Mouse (Mus musculus): Measurements from ENCODE around the gene Agbl4. TPM values are rescaled to one million over a fixed set of nuclear protein-coding genes. Genes with fewer than 3 reads are reported as not detected.

The Agbl4 gene
- total RNA-seq, 1 experiment = not detected

DNA sequence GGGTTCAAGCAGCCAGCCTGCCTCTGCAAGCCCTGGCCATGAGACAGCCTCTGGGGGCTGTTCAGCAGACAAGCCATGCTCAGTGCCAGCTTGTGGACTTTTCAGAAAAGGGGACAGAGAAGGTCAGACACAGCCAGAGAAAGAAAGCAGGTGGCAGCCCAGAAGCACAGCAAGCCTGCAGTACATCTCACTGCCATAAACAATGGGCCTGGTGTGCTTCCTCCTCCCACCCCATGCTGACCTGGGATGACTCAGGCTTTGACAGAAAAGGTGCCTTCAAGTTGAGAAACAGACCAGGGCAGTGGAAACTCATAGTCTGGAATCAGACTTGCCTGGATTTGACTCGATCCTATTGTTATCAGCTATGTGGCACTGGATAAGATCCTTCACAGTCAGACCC, 1256.0 kb downstream of the Agbl4 start:
- no peak overlapping the region for H3K27ac ChIP-seq (ENCODE audit: insufficient read depth, low read depth, low read length, poor library complexity, severe bottlenecking)
- H3K4me3 ChIP-seq (ENCODE audit: insufficient read depth in 1 of 2, low read depth in 1 of 2, low read length in 2 of 2, poor library complexity in 1 of 2, severe bottlenecking in 1 of 2) = no peak overlapping the region
- H3K9ac ChIP-seq (ENCODE audit: insufficient read depth, low read depth, low read length, poor library complexity, severe bottlenecking) = no peak overlapping the region
- TF ChIP-seq ZC3H11A (IDR thresholded peaks at IDR 0.05; ENCODE audit: borderline replicate concordance, low read depth, low read length) (no peak), MAFK (IDR thresholded peaks at IDR 0.05; ENCODE audit: insufficient read depth, low read depth, low read length) (no peak), ZNF384 (IDR thresholded peaks at IDR 0.05; ENCODE audit: low read depth, low read length) (no peak), HCFC1 (IDR thresholded peaks at IDR 0.05; ENCODE audit: borderline replicate concordance, insufficient read depth, low read length) (no peak), CHD2 (IDR thresholded peaks at IDR 0.05; ENCODE audit: low read depth, low read length) (no peak)
- no peak for DNase-seq (ENCODE audit: low read depth, low spot score)
- no peaks in the 10 kb centered on the region for H3K4me1 ChIP-seq (ENCODE audit: control insufficient read depth in 2 of 2, insufficient read depth in 2 of 2, low read length in 2 of 2, poor library complexity in 1 of 2)
- no peaks in the 10 kb centered on the region for H3K36me3 ChIP-seq (ENCODE audit: control insufficient read depth, insufficient read depth, low read length, poor library complexity, severe bottlenecking)
- in situ Hi-C loops (cut with MboI; ENCODE audit: low sequenced_read_pairs in 2 of 2, unreplicated experiment in 2 of 2) = no loop called here
- no peaks in the 10 kb centered on the region for H3K9me3 ChIP-seq (ENCODE audit: control insufficient read depth, insufficient read depth, low read depth, low read length)

DNA sequence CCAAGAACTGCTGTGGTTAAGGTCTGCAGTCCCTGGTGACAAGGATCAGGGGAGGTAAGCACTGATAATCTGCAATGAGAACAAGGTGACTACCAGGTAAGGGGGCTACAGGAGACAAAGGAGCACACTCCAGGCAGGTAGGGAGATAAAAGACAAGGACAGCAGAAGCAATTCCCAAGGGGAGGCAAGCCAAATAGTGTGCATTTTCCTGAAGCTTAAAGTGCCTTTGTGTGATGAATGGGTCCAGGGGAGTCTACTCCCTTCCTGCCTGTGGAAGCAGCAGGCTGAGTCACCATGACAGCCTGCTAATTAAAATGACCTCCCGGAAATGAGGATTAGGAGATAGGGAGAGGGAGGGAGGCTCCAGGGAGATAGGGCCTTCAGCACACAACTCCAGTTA, 1266.3 kb downstream of the Agbl4 start:
- no peak overlapping the region for H3K27ac ChIP-seq (ENCODE audit: insufficient read depth, low read depth, low read length, poor library complexity, severe bottlenecking)
- H3K9me3 ChIP-seq (ENCODE audit: control insufficient read depth, insufficient read depth, low read depth, low read length) = no peaks in the 10 kb centered on the region
- no peak overlapping the region for H3K4me3 ChIP-seq (ENCODE audit: insufficient read depth in 1 of 2, low read depth in 1 of 2, low read length in 2 of 2, poor library complexity in 1 of 2, severe bottlenecking in 1 of 2)
- no peaks in the 10 kb centered on the region for H3K36me3 ChIP-seq (ENCODE audit: control insufficient read depth, insufficient read depth, low read length, poor library complexity, severe bottlenecking)
- no peak for DNase-seq (ENCODE audit: low read depth, low spot score)
- in situ Hi-C loops (cut with MboI; ENCODE audit: low sequenced_read_pairs in 2 of 2, unreplicated experiment in 2 of 2) = no loop called here
- H3K4me1 ChIP-seq (ENCODE audit: control insufficient read depth in 2 of 2, insufficient read depth in 2 of 2, low read length in 2 of 2, poor library complexity in 1 of 2) = peaks cover 0 to 3% of the 10 kb centered on the region in 2 experiments; a peak in 2 of 4 replicates
- TF ChIP-seq MAFK (IDR thresholded peaks at IDR 0.05; ENCODE audit: insufficient read depth, low read depth, low read length) (peak; percentile 75), HCFC1 (IDR thresholded peaks at IDR 0.05; ENCODE audit: borderline replicate concordance, insufficient read depth, low read length) (no peak), ZC3H11A (IDR thresholded peaks at IDR 0.05; ENCODE audit: borderline replicate concordance, low read depth, low read length) (no peak)
- no peak overlapping the region for H3K9ac ChIP-seq (ENCODE audit: insufficient read depth, low read depth, low read length, poor library complexity, severe bottlenecking)

DNA sequence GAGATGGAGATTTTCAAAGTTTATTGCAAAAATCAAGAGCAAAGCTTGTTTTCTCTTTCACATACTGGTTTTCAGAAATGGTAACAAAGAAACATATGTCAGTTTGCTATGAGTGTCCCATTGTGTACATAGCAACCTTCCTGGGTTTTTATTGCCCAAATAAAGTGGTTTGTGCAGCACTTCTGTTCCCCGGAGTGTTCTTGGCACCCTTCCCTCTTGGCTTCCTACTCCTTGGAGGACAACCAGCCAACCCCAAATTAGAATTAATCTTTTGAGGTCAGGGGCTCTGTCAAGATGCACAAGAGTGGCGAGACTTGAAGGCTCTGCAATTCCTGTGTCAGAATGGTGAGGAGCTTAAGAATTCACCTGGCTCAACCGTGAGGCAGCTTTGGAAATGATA, 1266.7 kb downstream of the Agbl4 start:
- DNase-seq (ENCODE audit: low read depth, low spot score) = no peak
- no peaks in the 10 kb centered on the region for H3K9me3 ChIP-seq (ENCODE audit: control insufficient read depth, insufficient read depth, low read depth, low read length)
- H3K4me1 ChIP-seq (ENCODE audit: control insufficient read depth in 2 of 2, insufficient read depth in 2 of 2, low read length in 2 of 2, poor library complexity in 1 of 2) = peaks cover 0 to 3% of the 10 kb centered on the region in 2 experiments; a peak in 2 of 4 replicates
- no peaks in the 10 kb centered on the region for H3K36me3 ChIP-seq (ENCODE audit: control insufficient read depth, insufficient read depth, low read length, poor library complexity, severe bottlenecking)
- in situ Hi-C loops (cut with MboI; ENCODE audit: low sequenced_read_pairs in 2 of 2, unreplicated experiment in 2 of 2) = no loop called here
- H3K27ac ChIP-seq (ENCODE audit: insufficient read depth, low read depth, low read length, poor library complexity, severe bottlenecking) = no peak overlapping the region
- no peak overlapping the region for H3K9ac ChIP-seq (ENCODE audit: insufficient read depth, low read depth, low read length, poor library complexity, severe bottlenecking)
- TF ChIP-seq MAFK (IDR thresholded peaks at IDR 0.05; ENCODE audit: insufficient read depth, low read depth, low read length) = no peak
- TF ChIP-seq CHD2 (IDR thresholded peaks at IDR 0.05; ENCODE audit: low read depth, low read length) = no peak
- no peak for TF ChIP-seq ZC3H11A (IDR thresholded peaks at IDR 0.05; ENCODE audit: borderline replicate concordance, low read depth, low read length)
- no peak for TF ChIP-seq ZNF384 (IDR thresholded peaks at IDR 0.05; ENCODE audit: low read depth, low read length)
- no peak for TF ChIP-seq HCFC1 (IDR thresholded peaks at IDR 0.05; ENCODE audit: borderline replicate concordance, insufficient read depth, low read length)
- H3K4me3 ChIP-seq (ENCODE audit: insufficient read depth in 1 of 2, low read depth in 1 of 2, low read length in 2 of 2, poor library complexity in 1 of 2, severe bottlenecking in 1 of 2) = no peak overlapping the region

DNA sequence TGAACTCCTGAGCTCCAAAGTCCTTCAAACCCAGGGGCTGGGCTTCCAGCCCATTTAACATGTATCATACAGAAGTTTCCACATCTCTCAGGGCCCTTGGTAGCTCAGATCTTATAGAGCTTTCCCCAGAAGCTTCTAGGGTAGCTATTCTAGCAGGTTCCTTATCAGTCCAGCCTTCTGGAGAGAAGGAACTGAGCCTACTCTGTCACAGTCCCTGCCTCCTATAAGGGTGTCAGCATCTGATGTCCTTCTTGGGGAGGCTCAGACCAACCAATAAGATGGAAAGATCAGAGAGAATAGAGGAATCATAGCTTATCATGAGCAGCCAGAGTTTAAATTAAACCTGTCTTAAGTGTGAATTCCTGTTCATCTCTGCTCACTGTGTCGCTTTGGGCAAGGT, 1269.3 kb downstream of the Agbl4 start:
- Histone ChIP-seq H3K4me1 (ENCODE audit: control insufficient read depth in 2 of 2, insufficient read depth in 2 of 2, low read length in 2 of 2, poor library complexity in 1 of 2) (peaks cover 0 to 3% of the 10 kb centered on the region in 2 experiments; a peak in 2 of 4 replicates), H3K27ac (ENCODE audit: insufficient read depth, low read depth, low read length, poor library complexity, severe bottlenecking) (no peak overlapping the region), H3K9ac (ENCODE audit: insufficient read depth, low read depth, low read length, poor library complexity, severe bottlenecking) (no peak overlapping the region), H3K36me3 (ENCODE audit: control insufficient read depth, insufficient read depth, low read length, poor library complexity, severe bottlenecking) (no peaks in the 10 kb centered on the region), H3K4me3 (ENCODE audit: insufficient read depth in 1 of 2, low read depth in 1 of 2, low read length in 2 of 2, poor library complexity in 1 of 2, severe bottlenecking in 1 of 2) (no peak overlapping the region), H3K9me3 (ENCODE audit: control insufficient read depth, insufficient read depth, low read depth, low read length) (no peaks in the 10 kb centered on the region)
- in situ Hi-C loops (cut with MboI; ENCODE audit: low sequenced_read_pairs in 2 of 2, unreplicated experiment in 2 of 2) = no loop called here
- no peak for DNase-seq (ENCODE audit: low read depth, low spot score)
- no peak for TF ChIP-seq HCFC1 (IDR thresholded peaks at IDR 0.05; ENCODE audit: borderline replicate concordance, insufficient read depth, low read length)
- TF ChIP-seq MAFK (IDR thresholded peaks at IDR 0.05; ENCODE audit: insufficient read depth, low read depth, low read length) = no peak
- no peak for TF ChIP-seq ZNF384 (IDR thresholded peaks at IDR 0.05; ENCODE audit: low read depth, low read length)
- TF ChIP-seq CHD2 (IDR thresholded peaks at IDR 0.05; ENCODE audit: low read depth, low read length) = no peak
- TF ChIP-seq ZC3H11A (IDR thresholded peaks at IDR 0.05; ENCODE audit: borderline replicate concordance, low read depth, low read length) = no peak

DNA sequence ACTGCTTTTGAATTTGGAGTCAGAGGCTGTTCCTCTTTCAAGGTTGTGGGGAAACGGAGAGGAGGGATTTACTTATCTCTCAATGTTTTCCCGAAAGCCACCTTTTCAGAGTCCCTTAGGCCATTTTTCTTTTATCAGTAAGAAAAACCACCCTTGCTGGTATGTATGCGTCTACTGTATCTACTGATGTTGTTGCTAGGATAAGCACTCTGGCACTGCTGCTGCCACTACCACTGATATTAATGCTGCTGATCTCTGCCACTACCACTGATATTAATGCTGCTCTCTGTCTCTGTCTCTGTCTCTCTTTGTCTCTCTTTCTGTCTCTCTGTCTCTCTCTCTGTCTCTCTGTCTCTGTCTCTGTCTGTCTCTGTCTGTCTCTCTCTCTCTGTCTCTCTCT, 1271.9 kb downstream of the Agbl4 start:
- no peak for DNase-seq (ENCODE audit: low read depth, low spot score)
- in situ Hi-C loops (cut with MboI; ENCODE audit: low sequenced_read_pairs in 2 of 2, unreplicated experiment in 2 of 2) = no loop called here
- H3K36me3 ChIP-seq (ENCODE audit: control insufficient read depth, insufficient read depth, low read length, poor library complexity, severe bottlenecking) = no peaks in the 10 kb centered on the region
- H3K4me3 ChIP-seq (ENCODE audit: insufficient read depth in 1 of 2, low read depth in 1 of 2, low read length in 2 of 2, poor library complexity in 1 of 2, severe bottlenecking in 1 of 2) = no peak overlapping the region
- H3K27ac ChIP-seq (ENCODE audit: insufficient read depth, low read depth, low read length, poor library complexity, severe bottlenecking) = no peak overlapping the region
- no peak overlapping the region for H3K9ac ChIP-seq (ENCODE audit: insufficient read depth, low read depth, low read length, poor library complexity, severe bottlenecking)
- H3K9me3 ChIP-seq (ENCODE audit: control insufficient read depth, insufficient read depth, low read depth, low read length) = no peaks in the 10 kb centered on the region
- TF ChIP-seq HCFC1 (IDR thresholded peaks at IDR 0.05; ENCODE audit: borderline replicate concordance, insufficient read depth, low read length) (no peak), ZNF384 (IDR thresholded peaks at IDR 0.05; ENCODE audit: low read depth, low read length) (no peak), MAFK (IDR thresholded peaks at IDR 0.05; ENCODE audit: insufficient read depth, low read depth, low read length) (no peak), ZC3H11A (IDR thresholded peaks at IDR 0.05; ENCODE audit: borderline replicate concordance, low read depth, low read length) (no peak), CHD2 (IDR thresholded peaks at IDR 0.05; ENCODE audit: low read depth, low read length) (no peak)
- H3K4me1 ChIP-seq (ENCODE audit: control insufficient read depth in 2 of 2, insufficient read depth in 2 of 2, low read length in 2 of 2, poor library complexity in 1 of 2) = peaks cover 0 to under 1% of the 10 kb centered on the region in 2 experiments; a peak in 1 of 4 replicates

All from ES-E14 (cell line).